Mouse (Mus musculus): ENCODE measurements around the gene Col6a1.

Col6a1 gene

GRCm38 (mm10) chr10:76722751-76723450, 3.1 kb downstream of the Col6a1 start:
- DNase-seq: no peak

GRCm38 (mm10) chr10:76721746-76722145, 4.2 kb downstream of the Col6a1 start:
- no peak for DNase-seq

- no peak for DNase-seq
These were observed 4.8 kb downstream of the Col6a1 start for GRCm38 (mm10) chr10:76721216-76721615.

DNA sequence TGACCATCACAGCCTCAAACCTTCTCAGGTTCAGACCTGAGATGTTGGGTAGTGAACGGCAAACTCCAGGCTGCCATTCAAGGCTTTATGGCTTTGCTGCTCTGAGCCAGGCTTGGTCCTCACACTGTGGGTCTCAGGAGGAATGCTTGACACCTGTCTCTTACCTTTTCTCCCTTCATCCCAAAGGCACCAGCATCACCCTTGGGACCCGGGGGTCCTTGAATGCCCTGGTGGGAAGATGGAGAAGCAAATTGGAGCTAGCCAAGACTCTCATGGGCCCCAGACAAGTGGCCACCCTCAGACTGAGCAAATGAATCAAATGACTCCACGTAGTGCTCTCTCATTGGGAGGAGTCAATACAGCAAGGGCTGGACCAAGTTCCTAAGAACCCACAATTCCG, 8.3 kb downstream of the Col6a1 start:
- no peak for DNase-seq

DNA sequence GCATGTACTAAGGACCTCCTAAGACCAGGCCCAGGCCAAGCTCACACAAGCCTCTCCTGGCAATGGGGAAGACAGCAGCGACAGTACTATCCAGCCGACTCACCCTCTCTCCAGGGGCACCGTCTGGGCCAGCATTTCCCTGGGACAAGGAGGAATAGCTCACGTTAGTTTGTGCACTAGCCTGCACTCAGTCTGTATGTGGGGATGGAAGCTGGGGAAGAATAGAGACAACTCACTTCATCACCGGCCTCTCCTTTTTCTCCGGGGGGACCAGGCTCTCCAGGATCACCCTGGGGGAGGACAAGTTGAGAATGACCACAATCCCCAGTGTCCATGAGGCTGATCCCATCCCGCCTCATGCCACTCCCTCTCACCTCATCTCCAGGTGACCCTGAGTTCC, 8.9 kb downstream of the Col6a1 start:
- DNase-seq: no peak

GRCm38 (mm10) chr10:76714303-76714702, 11.7 kb downstream of the Col6a1 start:
- no peak for DNase-seq

DNA sequence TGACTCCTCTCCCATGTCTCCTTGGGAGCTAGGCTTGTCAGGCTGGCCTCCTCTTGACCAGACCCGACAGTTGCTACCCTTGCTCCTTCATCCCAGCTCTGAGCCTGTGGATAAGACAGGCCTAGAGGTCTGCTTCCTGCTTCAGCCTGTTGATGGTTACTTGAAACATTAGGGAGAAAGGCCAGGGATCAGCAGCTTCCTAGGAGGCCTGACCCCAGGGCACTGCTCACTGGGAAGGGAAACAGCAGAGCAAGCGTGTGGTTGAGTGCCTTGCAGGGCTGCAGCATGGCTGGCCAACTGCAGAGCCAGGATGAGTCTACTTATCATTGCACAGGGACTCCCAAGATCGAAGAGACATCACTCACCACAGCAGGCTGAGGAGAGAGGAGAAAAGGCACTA, 13.5 kb downstream of the Col6a1 start:
- no peak for DNase-seq

DNA sequence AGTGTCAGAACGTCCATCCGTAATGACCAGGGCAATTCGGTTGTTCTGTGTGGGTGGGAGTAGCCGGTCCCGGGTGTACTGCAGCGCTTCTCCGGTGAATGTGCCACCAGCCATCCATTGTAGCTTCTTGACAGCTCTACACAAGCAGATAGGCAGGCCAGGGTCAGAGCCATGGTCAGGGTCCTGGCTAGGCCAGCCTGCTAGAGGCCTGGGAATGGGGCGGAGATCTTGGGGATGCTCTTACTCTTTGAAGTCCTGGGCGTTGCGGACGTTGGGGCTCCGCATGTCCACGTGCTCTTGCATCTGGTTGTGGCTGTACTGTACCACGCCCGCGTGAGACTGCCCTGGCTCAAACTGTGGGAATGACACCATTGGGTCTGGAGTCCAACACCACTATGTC, 14.6 kb downstream of the Col6a1 start:
- no peak for DNase-seq

DNA sequence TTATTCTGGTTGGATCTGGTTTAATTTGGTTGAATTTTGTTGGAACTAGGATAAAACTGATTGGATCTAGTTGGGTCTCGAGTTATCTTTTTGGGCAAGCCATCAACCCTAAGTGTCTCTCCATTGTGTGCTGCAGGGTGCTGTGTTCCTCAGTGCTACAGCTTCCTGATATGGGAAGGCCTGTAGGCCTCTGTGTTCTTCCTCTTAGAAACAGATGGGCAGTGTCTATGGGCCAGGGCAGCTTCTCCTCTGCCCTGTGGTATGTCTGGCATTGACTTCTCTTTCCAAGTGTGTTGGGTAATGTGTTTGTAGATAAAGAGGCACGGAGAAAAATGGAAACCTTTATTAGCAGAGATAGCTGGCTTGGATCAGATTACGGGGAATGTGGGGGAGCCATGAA, 17.5 kb downstream of the Col6a1 start:
- DNase-seq: no peak

DNA sequence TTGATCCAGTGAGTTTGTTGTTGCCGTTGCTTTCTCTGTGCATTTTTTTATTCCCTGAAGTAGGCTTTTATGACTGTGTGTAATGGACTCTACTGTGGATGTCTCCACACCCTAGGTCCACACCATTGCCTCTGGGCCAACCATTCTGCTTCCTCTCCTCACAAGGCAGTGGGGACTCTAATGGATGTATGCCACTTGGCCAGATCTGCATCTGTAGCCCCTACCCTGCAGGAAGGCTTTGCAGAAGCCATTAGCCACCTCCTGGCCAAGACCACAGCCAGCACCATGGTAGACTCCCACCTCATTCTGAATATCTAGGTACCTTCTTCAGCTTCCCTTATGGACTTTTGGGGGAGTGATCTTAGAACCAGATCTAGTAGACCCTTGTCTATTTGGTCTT, 18.4 kb downstream of the Col6a1 start:
- no peak for DNase-seq

DNA sequence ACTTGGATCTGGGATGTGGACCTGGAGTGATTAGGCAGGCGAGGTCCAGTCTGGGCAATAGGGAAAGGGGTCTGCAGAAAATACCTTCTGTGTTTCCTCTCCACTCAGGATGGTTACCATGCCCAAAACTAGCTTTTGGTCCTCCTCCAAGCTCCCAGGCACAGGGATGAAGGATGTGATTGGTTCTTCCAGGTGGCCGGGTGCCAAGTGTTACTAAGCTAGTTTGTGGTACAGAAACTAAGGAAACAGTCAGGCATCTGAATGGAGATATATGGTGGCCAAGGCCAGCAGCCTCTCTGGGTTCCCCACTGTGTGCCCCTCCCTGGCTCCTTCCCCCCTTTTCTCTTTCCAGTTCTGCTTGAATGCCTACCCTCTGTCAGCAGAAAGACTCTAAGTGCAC, 19.0 kb downstream of the Col6a1 start:
- DNase-seq: no peak

GRCm38 (mm10) chr10:76704358-76704757, 21.6 kb downstream of the Col6a1 start:
- no peak for DNase-seq

GRCm38 (mm10) chr10:76701446-76701845, 24.5 kb downstream of the Col6a1 start:
- no peak for DNase-seq

GRCm38 (mm10) chr10:76699816-76700215, 26.2 kb downstream of the Col6a1 start:
- no peak for DNase-seq

- no peak for DNase-seq
These were observed 30.6 kb downstream of the Col6a1 start for GRCm38 (mm10) chr10:76695283-76695885.

DNA sequence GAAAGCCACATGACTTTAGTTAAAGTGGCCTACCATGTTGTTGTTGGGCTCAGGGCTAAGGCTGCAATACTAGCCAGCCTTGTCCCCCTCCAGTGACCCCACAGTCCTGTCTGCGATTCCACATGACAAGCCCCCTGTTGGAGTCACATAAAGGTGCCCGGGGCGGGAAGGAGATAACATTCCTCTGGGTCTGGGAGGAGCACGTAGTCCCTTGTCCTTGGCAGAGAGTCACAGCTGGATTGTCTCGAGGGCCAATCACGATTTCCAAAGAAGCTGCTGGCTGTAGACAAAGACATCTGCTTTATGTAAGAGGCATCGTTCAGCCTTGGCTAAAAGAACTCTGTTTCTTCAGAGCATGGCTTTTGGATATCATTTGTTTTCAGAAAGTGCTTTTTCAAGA, 31.2 kb downstream of the Col6a1 start:
- DNase-seq: no peak

GRCm38 (mm10) chr10:76693446-76693845, 32.5 kb downstream of the Col6a1 start:
- no peak for DNase-seq

GRCm38 (mm10) chr10:76685451-76686017, 40.4 kb downstream of the Col6a1 start:
- DNase-seq: no peak

GRCm38 (mm10) chr10:76683977-76684376, 42.0 kb downstream of the Col6a1 start:
- DNase-seq: no peak

- no peak for DNase-seq
These were observed 42.5 kb downstream of the Col6a1 start for GRCm38 (mm10) chr10:76683461-76683860.

DNA sequence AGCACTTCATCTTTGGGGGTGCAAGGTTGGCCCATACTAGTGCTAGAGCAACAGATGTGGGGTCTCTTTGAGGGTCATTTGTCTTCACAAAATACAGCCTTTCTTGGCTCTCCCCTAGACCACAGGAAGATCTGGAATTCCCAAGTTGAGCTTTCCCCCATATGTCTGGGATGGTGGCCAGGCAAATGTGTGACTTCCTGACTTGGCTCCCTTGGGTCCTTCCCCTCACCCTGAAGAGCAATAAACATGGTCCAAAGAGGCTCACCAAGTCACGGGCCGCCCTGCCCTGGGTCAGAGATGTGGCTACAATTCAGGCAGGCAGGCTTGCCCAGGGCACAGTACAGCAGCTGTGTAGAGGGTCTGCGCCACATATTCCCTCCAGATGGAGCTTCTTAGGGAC, 44.1 kb downstream of the Col6a1 start:
- no peak for DNase-seq

DNA sequence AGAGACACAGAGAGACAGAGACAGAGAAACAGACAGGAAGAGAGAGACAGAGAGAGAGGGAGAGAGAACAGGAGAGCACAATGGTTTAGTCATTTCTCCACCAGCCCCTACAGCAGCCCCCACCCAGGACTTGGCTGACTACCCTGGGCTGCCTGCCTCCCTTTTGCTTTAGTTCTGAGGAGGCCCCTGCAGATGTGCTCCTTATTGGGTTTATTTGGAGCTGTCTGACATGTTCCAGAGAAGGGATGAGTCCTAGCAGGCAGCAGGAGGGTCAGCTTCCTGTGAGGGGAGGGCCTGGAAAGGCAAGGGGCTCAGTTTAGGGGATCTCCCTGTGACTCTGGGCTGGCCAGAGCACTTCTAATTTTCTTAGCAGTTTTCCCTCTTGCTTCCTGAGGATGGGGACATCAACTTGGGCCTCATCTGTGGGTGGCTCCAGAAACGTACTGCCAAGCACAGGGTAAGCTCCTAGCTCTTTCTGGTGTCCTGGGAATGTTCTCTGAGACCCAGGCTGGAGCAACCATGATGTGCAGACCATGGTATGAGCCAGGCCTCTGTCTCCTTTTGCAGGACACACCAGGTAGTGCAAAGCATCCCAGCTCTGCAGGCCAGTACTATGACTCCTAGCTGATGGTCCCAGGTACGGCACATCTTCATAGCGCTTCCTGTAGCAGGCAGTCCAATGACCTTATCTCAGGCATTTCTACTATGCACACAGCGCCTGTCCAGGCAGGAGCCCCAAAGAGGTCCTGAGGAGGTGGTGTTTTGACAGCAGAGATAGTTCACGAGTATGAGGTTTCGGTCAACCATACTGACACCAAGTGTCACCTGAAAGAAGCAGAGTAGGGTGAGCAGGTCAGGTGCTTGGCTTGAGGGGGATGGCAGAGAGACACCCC, 45.0 kb downstream of the Col6a1 start:
- DNase-seq: no peak

DNA sequence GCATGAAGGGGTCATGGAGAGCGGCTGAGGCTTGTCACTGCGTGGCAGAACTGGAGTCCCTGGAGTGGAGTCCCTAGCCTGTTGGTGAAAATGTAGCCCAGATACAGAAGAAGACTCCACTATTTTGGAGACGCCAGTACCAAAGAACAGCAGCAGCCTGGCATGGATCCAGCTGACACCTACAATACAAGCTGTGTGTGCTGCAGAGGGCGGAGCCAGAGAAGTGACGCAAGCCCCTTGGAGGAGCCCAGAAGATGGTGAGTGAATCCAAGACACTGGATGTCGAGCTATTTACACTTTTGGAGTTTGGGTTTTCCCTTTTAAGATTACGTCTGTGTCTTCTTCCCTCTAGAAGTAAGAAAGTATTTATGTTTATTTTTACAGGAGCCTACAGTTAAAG, 47.8 kb downstream of the Col6a1 start:
- peak; percentile 47 for DNase-seq

DNA sequence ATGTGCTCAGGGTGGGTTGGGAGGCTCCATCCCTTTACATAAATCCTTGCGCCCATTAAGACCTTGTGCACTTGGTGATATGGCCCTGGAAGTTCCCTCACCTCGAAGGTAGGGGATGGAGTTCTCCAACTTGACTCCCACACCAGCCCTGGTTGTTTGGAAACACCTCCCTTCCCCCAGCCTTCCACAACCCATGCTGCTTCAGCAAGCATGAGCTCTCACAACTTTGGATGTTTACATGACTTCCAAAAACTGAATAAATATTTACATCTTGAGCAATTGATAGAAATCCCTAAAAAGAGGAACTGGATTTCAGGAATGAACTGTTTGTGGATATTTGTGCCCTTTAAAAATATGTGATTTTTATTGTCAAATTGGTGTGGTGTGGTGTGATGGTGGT, 50.7 kb downstream of the Col6a1 start:
- no peak for DNase-seq

All from right cerebral cortex, postnatal 25 days (tissue).